ENCODE assay signal across 21 mouse cellular contexts in the genomic region with DNA sequence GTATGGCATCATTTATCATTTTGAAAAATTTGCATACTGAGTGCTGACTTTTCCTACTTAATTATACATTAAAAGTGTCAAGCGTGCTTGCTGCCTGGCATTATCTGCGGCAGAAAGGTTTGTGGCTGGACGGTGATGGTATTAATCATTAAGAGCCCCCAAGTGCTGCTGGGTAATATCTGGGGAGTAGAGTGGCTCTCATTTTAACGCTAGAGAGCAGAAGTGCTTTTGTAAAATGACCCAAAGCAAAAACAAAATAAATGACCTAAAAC.
DNase-seq lines count a peak whose midpoint lies in the region; ATAC-seq and TF ChIP-seq lines count a peak whose summit lies in the region.
"Had no signal": no experiment of that assay in that cellular context is flagged by ENCODE, and none has a peak within 500 bp of the region (broad histone marks: within the 10 kb centered on the region; RNA-seq: fewer than 3 reads in every experiment).

No protein-coding gene starts in this region.

- no peaks in the 10 kb centered on the region for H3K27me3 ChIP-seq in forebrain, embryonic 12.5 days
- H3K27me3 ChIP-seq in forebrain, embryonic 10.5 days (ENCODE audit: poor library complexity, severe bottlenecking), result no peaks in the 10 kb centered on the region
- no peaks in the 10 kb centered on the region for H3K27me3 ChIP-seq in forebrain, embryonic 15.5 days
- H3K27me3 ChIP-seq in hindbrain, embryonic 16.5 days (replicated peaks; ENCODE audit: control insufficient read depth, insufficient read depth, low read length), result no peaks in the 10 kb centered on the region
- no peaks in the 10 kb centered on the region for H3K27me3 ChIP-seq in midbrain, postnatal 0 days (ENCODE audit: insufficient read depth, low read length)
- H3K27me3 ChIP-seq: limb, embryonic 15.5 days; liver, embryonic 15.5 days had no signal

- DNase-seq in forebrain, embryonic 10.5 days (ENCODE audit: extremely low spot score, low spot score), result no peak
- peak; percentile 17 for DNase-seq in midbrain, postnatal 0 days (ENCODE audit: low spot score)
- DNase-seq in retina, embryonic 14.5 days (ENCODE audit: low spot score), result no peak
- no peak for DNase-seq in heart, postnatal 25 days (ENCODE audit: low spot score)
- DNase-seq: adrenal gland, postnatal 10 days; cerebellum, adult 11-12 months; cerebellum, postnatal 25 days; gastrocnemius, postnatal 36 days; kidney, adult 2 months; kidney, postnatal 10 days; right cerebral cortex, postnatal 4 days had no signal

- WGBS in forebrain, embryonic 12.5 days, result 30% methylated on average over 4 of the region's 4 CpGs
- WGBS in forebrain, embryonic 10.5 days, result 73% methylated on average over 4 of the region's 4 CpGs
- 24% methylated on average over 4 of the region's 4 CpGs for WGBS in forebrain, embryonic 15.5 days
- 14% methylated on average over 4 of the region's 4 CpGs for WGBS in hindbrain, embryonic 16.5 days
- WGBS in midbrain, postnatal 0 days, result 31% methylated on average over 4 of the region's 4 CpGs

- no peak for TF ChIP-seq CTCF in midbrain, postnatal 0 days (IDR thresholded peaks at IDR 0.05)

- no peaks in the 10 kb centered on the region for H3K36me3 ChIP-seq in forebrain, embryonic 12.5 days (replicated peaks)
- H3K36me3 ChIP-seq in forebrain, embryonic 10.5 days (replicated peaks), result no peaks in the 10 kb centered on the region
- H3K36me3 ChIP-seq in forebrain, embryonic 15.5 days, result no peaks in the 10 kb centered on the region
- H3K36me3 ChIP-seq in hindbrain, embryonic 16.5 days (ENCODE audit: control insufficient read depth, insufficient read depth, low read length), result no peaks in the 10 kb centered on the region
- H3K36me3 ChIP-seq in midbrain, postnatal 0 days (ENCODE audit: insufficient read depth, low read length), result no peaks in the 10 kb centered on the region
- H3K36me3 ChIP-seq: G1E; limb, embryonic 15.5 days; liver, embryonic 15.5 days had no signal

- ATAC-seq in forebrain, embryonic 12.5 days (ENCODE audit: low FRiP score), result peak; percentile 58
- peak; percentile 57 for ATAC-seq in forebrain, embryonic 15.5 days (replicated peaks)
- peak; percentile 84 for ATAC-seq in hindbrain, embryonic 16.5 days
- 0 out of 2 replicates have a peak, but pooled peaks have one; percentile 34 for ATAC-seq in midbrain, postnatal 0 days (ENCODE audit: low FRiP score)
- no peak for ATAC-seq in cerebellum, adult (ENCODE audit: insufficient number of reproducible peaks, low FRiP score, low TSS enrichment)
- ATAC-seq: activated CD4-positive, CD25-positive, alpha-beta regulatory T cell, adult 4 months; lung, postnatal 0 days had no signal

- no peak overlapping the region for H3K4me3 ChIP-seq in forebrain, embryonic 12.5 days (replicated peaks)
- H3K4me3 ChIP-seq in forebrain, embryonic 10.5 days, result no peak overlapping the region
- H3K4me3 ChIP-seq in forebrain, embryonic 15.5 days, result no peak overlapping the region
- H3K4me3 ChIP-seq in hindbrain, embryonic 16.5 days (ENCODE audit: low read length), result no peak overlapping the region
- H3K4me3 ChIP-seq in midbrain, postnatal 0 days (ENCODE audit: low read depth, low read length), result no peak overlapping the region
- H3K4me3 ChIP-seq: limb, embryonic 15.5 days; liver, embryonic 15.5 days had no signal

- H3K9me3 ChIP-seq in forebrain, embryonic 12.5 days, result no peaks in the 10 kb centered on the region
- no peaks in the 10 kb centered on the region for H3K9me3 ChIP-seq in forebrain, embryonic 10.5 days
- H3K9me3 ChIP-seq in forebrain, embryonic 15.5 days, result no peaks in the 10 kb centered on the region
- no peaks in the 10 kb centered on the region for H3K9me3 ChIP-seq in hindbrain, embryonic 16.5 days (ENCODE audit: control insufficient read depth, low read length)
- H3K9me3 ChIP-seq in midbrain, postnatal 0 days (ENCODE audit: low read length), result no peaks in the 10 kb centered on the region
- H3K9me3 ChIP-seq: limb, embryonic 15.5 days; liver, embryonic 15.5 days had no signal

- intact Hi-C loops in heart, postnatal 25 days (cut with DNase I), result no loop called here

- no peak overlapping the region for H3K27ac ChIP-seq in forebrain, embryonic 12.5 days
- no peak overlapping the region for H3K27ac ChIP-seq in forebrain, embryonic 10.5 days
- no peak overlapping the region for H3K27ac ChIP-seq in forebrain, embryonic 15.5 days (replicated peaks)
- H3K27ac ChIP-seq in hindbrain, embryonic 16.5 days (ENCODE audit: low read depth, low read length), result no peak overlapping the region
- no peak overlapping the region for H3K27ac ChIP-seq in midbrain, postnatal 0 days (ENCODE audit: low read depth, low read length)
- H3K27ac ChIP-seq: limb, embryonic 15.5 days; liver, embryonic 15.5 days; stomach, postnatal 0 days had no signal

- no peak overlapping the region for H3K9ac ChIP-seq in forebrain, embryonic 12.5 days
- no peak overlapping the region for H3K9ac ChIP-seq in forebrain, embryonic 15.5 days (replicated peaks)
- no peak overlapping the region for H3K9ac ChIP-seq in hindbrain, embryonic 16.5 days (ENCODE audit: low read depth, low read length)
- no peak overlapping the region for H3K9ac ChIP-seq in midbrain, postnatal 0 days (replicated peaks; ENCODE audit: low read length, poor library complexity, severe bottlenecking)
- H3K9ac ChIP-seq: limb, embryonic 15.5 days; liver, embryonic 15.5 days had no signal

- 0 out of 2 replicates have a peak, but pooled peaks cover 6% of the 10 kb centered on the region for H3K4me1 ChIP-seq in forebrain, embryonic 12.5 days
- peaks cover 12% of the 10 kb centered on the region for H3K4me1 ChIP-seq in forebrain, embryonic 10.5 days
- peaks cover 6% of the 10 kb centered on the region; the same call in 1 of the 2 replicates for H3K4me1 ChIP-seq in forebrain, embryonic 15.5 days
- no peaks in the 10 kb centered on the region; the same call in 1 of the 2 replicates for H3K4me1 ChIP-seq in hindbrain, embryonic 16.5 days (ENCODE audit: control insufficient read depth, insufficient read depth, low read depth, low read length)
- H3K4me1 ChIP-seq in midbrain, postnatal 0 days (ENCODE audit: insufficient read depth, low read length), result no peaks in the 10 kb centered on the region
- H3K4me1 ChIP-seq: limb, embryonic 15.5 days; liver, embryonic 15.5 days had no signal

- no peak overlapping the region for H3K4me2 ChIP-seq in forebrain, embryonic 12.5 days
- H3K4me2 ChIP-seq in forebrain, embryonic 15.5 days (replicated peaks), result no peak overlapping the region
- H3K4me2 ChIP-seq in hindbrain, embryonic 16.5 days (ENCODE audit: low read length), result no peak overlapping the region
- no peak overlapping the region for H3K4me2 ChIP-seq in midbrain, postnatal 0 days (ENCODE audit: low read depth, low read length, poor library complexity, severe bottlenecking)
- H3K4me2 ChIP-seq: limb, embryonic 15.5 days; liver, embryonic 15.5 days had no signal
